Mouse (Mus musculus) CH12F3 (cell line): ENCODE measurements around the gene Draxin.

Source experiments
- in situ Hi-C: fragments of 300-500 bp; cut with MboI; formaldehyde crosslinking; loops from 2 replicates; pipeline ENCODE4 v1.14.3; 2020; ENCODE audit warnings: low sequenced_read_pairs

Gene Draxin

GRCm38 (mm10) chr4:148130561-148131413, at the start of gene Draxin:
TSS of gene Draxin (minus strand) at chr4:148130698.
- in situ Hi-C loops = no loop called here

GRCm38 (mm10) chr4:148177716-148178115, 47.2 kb upstream of the Draxin start:
- in situ Hi-C loops = loop anchor here (5.0 kb wide), 1 partner anchor 250 kb away; no protein-coding TSS in a partner anchor

DNA sequence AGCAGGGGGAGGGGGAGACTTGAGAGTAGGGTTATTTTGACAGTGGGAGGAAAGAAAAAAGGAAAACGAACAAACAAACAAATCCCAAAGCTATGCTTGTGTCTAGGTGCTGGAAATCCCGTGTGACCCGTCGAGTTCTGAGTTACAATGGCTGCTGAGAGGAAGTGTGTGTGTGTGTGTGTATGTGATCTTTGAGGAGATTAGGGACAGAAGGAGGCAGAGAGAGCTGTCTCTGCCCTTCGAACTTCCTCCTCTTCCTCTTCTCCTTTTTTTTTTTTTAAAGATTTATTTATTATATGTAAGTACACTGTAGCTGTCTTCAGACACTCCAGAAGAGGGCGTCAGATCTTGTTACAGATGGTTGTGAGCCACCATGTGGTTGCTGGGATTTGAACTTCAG, 46.1 kb upstream of the Draxin start:
- in situ Hi-C loops = loop anchor here (5.0 kb wide), 1 partner anchor 251 kb away; no protein-coding TSS in a partner anchor

DNA sequence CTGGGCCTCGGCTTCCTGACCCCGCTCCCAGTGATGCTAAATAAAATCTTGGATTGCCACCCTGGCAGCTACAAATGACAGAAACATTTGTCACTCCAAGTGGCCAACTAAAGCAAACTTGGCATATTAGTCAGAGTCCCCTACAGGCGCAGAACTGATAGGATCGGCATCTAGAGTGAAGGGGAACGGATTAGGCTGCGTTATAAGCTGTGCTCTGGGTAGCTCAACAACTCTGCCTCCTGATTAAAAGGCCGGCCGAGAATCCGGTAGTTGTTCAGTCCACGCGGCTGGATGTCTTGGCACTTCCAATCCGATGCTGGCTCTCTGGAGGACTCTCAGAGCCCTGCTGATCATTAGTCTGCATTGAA, 44.0 kb upstream of the Draxin start:
- in situ Hi-C loops = loop anchor here (25.0 kb wide), 1 partner anchor 438 kb away; the partner anchor contains the start of gene Masp2

GRCm38 (mm10) chr4:148173811-148174494, 43.5 kb upstream of the Draxin start:
- in situ Hi-C loops = loop anchor here (25.0 kb wide), 1 partner anchor 438 kb away; the partner anchor contains the start of gene Masp2

DNA sequence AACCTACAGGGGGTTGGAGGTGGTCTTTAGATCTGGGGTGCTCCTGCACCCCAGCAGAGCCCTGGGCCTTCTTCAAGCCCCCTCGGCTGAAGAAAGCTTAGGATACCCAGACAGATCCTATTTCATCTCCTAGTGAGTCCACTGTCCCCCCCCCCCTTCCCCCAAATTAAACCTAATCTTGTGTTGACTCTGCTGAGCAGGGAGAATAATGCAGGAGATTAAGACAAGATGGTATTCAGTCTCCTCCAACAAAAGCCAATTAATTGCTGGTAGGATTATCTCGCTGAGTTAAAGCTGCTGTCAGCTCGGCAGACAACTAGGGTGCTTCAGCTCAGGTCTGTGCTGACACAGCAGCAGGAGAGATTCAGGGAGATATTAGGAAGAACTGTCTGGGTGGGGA, 40.8 kb upstream of the Draxin start:
- in situ Hi-C loops = loop anchor here (25.0 kb wide), 1 partner anchor 441 kb away; the partner anchor contains the start of gene Masp2

- in situ Hi-C loops = loop anchor here (25.0 kb wide), 1 partner anchor 441 kb away; the partner anchor contains the start of gene Masp2
Observed at GRCm38 (mm10) chr4:148170842-148171241, 40.3 kb upstream of the Draxin start.

- in situ Hi-C loops = loop anchor here (25.0 kb wide), 1 partner anchor 443 kb away; the partner anchor contains the start of gene Masp2
Observed at GRCm38 (mm10) chr4:148169586-148169985, 39.1 kb upstream of the Draxin start.

- in situ Hi-C loops = loop anchor here (25.0 kb wide), 1 partner anchor 444 kb away; the partner anchor contains the start of gene Masp2
Observed at GRCm38 (mm10) chr4:148168287-148168686, 37.8 kb upstream of the Draxin start.

- in situ Hi-C loops = loop anchor here (25.0 kb wide), 1 partner anchor 445 kb away; the partner anchor contains the start of gene Masp2
Observed at GRCm38 (mm10) chr4:148166986-148167385, 36.5 kb upstream of the Draxin start.

DNA sequence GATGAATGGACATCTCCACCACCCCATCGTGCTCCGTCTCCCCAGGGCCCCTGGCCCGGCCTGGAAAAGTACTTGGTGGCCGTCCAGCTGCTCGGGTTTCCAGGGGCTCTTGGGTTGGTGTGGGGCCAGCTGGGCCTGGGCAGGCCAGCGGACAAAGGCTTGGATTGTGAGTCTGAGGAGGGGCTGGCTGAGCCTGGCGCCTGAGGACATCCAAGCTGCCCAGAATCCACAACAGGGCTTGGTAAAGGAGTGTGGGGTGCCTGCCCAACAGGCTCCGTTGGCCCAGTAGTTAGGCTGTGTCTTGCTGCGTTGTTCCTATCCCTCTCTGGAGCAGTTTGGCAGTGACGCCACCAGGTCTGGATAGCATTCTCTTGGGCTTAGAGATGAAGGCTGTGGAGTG, 35.9 kb upstream of the Draxin start:
- in situ Hi-C loops = loop anchor here (25.0 kb wide), 1 partner anchor 446 kb away; the partner anchor contains the start of gene Masp2

DNA sequence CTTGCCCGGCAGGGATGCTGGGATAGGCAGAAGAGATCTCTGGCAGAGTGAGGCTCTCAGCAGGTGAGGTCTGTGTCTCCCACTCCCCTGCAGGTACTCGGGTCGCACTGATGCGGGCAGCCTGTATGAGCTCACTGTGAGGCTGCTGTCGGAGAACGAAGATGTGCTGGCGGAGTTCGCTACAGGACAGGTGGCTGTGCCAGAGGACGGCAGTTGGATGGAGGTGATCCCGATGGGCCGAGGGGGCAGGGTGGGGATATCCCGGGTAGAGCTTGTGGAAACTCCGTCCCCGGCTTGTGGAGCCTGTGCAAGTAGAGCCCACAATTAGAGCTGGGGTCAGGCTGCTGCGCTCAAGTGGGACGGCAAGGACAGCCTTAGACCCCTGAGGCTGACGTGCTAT, 35.1 kb upstream of the Draxin start:
- in situ Hi-C loops = loop anchor here (25.0 kb wide), 1 partner anchor 447 kb away; the partner anchor contains the start of gene Masp2

DNA sequence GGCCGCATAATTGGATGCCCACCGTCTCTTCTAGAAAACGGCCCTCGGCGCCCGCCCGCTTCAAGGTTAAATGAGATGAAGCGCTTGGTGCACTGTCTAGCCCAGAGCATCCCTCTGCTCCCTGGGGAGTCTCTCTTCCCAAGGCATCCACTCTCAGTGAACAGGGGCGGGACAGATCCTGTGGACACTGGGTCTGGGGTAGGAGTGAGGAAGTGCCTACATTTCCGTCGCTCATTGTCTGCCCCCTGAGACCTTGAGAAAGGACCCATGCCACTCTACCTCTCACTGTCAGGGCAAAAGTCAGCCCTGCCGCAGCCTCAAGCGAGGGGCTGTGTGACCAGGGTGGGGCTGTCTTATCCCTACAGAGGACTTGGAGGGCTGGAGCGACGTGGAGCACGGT, 34.0 kb upstream of the Draxin start:
- in situ Hi-C loops = loop anchor here (5.0 to 25.0 kb wide), 2 partner anchors 47 to 448 kb away; partner anchors contain the start of gene Masp2

DNA sequence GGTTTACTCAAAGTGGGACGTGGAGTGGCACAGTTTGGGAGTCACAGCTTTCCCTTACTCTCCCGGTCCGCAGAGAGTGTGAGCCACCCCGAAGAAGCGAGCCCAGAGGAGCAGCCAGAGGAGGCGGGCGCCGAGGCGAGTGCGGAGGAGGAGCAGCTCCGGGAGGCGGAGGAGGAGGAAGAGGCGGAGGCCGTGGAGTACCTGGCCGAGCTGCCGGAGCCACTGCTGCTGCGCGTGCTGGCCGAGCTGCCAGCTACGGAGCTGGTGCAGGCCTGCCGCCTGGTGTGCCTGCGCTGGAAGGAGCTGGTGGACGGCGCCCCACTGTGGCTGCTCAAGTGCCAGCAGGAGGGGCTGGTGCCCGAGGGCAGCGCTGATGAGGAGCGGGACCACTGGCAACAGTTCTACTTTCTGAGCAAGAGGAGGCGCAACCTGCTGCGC, 33.5 kb upstream of the Draxin start:
- in situ Hi-C loops = loop anchor here (5.0 to 25.0 kb wide), 2 partner anchors 47 to 448 kb away; partner anchors contain the start of gene Masp2

GRCm38 (mm10) chr4:148160436-148161390, 30.2 kb upstream of the Draxin start, which contains the start of the genes Fbxo44 and Fbxo2:
TSS of gene Fbxo44 (minus strand) at chr4:148160482.
TSS of gene Fbxo2 (plus strand) at chr4:148160621.
- in situ Hi-C loops = loop anchor here (5.0 to 25.0 kb wide), 2 partner anchors 43 to 452 kb away; partner anchors contain the start of gene Masp2

- in situ Hi-C loops = loop anchor here (5.0 to 25.0 kb wide), 2 partner anchors 42 to 453 kb away; partner anchors contain the start of gene Masp2
Observed at GRCm38 (mm10) chr4:148159544-148160435, 29.3 kb upstream of the Draxin start.

DNA sequence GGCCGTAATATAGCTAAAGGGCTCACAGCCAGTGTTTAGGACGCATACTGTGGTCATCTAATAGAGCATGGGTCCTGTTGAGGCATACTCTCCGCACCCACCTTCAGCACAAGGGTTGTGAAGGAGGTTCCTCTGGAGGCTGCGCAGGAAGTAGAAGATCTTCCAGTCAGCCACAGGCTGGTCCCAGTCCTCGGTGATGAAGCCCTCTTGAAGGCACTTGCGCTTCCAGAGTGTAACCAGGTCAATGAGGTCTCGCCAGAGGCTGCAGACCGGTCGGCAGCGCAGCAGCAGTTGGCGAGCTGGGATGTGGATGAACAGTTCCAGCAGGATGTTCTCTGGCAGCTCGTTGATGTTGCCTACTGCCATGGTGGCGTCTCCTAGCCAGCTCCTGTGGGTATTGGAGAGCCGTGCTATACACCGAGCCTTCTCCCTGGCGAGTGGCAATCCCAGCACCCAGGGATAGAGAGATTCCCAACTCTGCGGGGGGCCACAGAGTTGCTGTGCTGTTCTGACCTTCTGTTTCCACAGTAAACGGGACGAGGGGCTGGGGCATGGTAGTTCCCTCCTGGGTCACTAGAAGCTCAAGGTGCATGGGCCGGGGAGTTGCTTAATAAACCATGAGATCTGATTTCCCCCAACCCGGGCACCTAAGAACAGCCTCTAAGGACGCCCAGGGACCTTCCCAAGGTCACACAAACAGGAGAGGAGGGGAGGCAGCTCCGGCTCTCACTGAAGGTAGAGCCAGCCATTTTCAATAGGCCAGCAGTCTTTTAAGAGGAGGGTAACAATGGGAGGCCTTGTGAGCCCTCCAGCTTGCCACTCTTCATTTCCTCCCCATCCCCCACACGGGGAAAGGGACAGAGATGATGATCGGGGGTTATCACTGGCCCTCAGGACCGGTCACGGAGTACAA, 28.2 kb upstream of the Draxin start:
- in situ Hi-C loops = loop anchor here (25.0 kb wide), 1 partner anchor 454 kb away; the partner anchor contains the start of gene Masp2
